Mouse (Mus musculus) common myeloid progenitor, adult 5-6 weeks (primary cell): Measurements from ENCODE around the gene Ice2. TPM values are rescaled to one million over a fixed set of nuclear protein-coding genes. Genes with fewer than 3 reads are reported as not detected.

Experiments
- ATAC-seq: replicated peaks from 2 replicates; pipeline ENCODE4 v1.8.0; 2016; ENCODE audit warnings: low read depth, mild to moderate bottlenecking, moderate TSS enrichment, inconsistent platforms; ENCODE audit not compliant: poor library complexity, severe bottlenecking
- total RNA-seq: library from RNA; stranded (forward); fragments of 200-1000, 187-1606 nt; gene quantifications from 2 replicates; pipeline ENCODE4 v1.2.3, GENCODE M21; 2017

Gene Ice2
- 19.2 and 30.9 TPM in 2 replicates for total RNA-seq

DNA sequence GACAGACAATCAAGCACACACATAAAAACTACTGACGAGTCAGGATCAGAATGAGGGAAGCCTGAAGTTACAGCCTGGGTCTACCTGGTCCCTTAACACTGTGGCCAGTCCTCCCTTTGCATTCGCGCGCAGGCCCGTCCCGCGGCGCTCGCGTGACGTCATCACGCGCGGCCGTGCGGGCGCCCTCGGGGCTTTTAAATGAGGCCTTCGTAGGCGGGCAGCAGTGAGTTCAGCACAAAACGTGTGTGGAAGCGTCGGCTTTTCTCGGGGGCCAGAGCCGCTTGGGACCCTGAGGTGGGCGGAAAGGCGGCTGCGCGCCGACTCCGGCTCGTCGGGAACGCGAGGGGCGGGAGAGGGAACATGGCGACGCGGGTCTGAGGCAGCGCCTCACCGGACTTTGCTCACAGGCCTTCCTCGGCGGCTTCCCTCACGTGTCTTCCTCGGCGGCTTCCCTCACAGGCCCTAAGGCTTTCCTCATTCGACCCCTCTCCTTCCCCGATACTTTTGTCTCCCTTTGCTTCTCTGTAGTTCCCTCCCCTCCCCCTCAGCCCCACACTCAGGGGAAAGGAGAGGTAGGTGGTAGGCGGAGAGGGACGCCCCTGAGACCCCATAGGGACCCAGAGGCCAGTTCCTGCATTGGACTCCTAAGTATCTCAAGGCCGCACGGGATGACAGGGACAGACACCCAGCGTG, at the start of gene Ice2:
Gene Ice2, plus strand, starts transcription at position 147 of the 693 bp plus-strand sequence.
- peak; percentile 80 for ATAC-seq

DNA sequence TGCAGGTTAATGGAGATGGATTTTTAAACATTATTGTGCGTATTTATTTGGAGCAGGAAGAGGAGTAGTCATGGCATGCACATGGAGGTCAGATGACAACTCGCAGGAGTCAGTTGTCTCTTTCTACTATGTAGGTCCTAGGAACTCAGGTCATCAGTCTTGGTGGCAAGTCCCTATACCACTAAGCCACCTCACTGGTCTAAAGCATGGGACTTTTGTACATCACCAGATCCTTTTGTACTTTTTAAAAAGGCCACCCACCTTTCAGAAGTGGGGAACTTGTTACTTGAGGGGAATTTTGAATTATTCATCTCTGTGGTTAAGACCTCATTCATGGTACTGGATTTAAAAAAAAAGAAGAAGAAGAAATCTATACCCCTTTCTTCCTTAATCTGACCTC, 48.2 kb upstream of the Ice2 start:
- ATAC-seq = no peak

DNA sequence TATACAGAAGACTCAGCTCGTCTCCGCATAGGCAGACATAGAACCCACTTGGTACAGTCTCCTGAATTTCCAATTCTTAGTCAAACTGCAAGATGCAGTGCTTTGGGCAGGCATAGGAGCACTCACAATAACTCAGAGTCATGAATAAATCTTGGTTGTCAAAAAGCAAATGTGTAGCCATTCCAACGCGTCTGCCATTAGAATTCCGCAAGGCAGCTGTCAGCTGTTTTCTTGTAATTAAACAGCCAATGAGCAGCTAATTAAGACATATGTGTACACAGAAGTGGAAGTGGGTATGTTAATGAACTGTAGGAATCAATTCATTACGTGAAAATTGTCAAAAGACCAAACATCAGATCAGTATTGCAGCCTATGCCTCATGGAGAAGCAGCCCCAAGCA, 43.5 kb upstream of the Ice2 start:
- ATAC-seq = no peak

GRCm38 (mm10) chr9:69357834-69358233, 39.9 kb upstream of the Ice2 start:
- peak; percentile 90 for ATAC-seq

- no peak for ATAC-seq
These were observed 38.9 kb upstream of the Ice2 start for GRCm38 (mm10) chr9:69358797-69359196.

DNA sequence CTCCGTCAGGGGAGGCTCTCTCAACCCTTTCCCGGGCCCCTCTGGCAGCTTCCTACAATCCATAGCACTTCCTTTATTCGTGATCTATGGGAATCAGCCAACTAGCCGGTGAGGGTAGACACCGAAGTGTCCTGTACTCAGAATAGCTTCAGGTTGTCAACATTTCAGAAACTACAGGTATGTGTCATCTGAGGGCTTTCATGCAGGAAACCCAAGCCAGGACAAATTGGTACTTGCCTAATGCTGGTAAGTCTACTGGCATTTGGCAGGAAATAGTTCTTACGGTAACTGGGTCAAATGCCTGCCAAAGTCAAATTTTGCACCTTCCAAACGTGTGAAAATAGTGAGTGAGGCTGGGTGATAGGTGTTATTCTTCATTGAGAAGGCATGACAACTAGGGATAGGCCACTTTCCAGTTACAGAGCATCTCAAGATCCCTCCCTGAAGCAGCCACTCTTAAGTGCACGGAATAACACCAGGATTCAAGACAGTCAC, 35.7 kb upstream of the Ice2 start:
- ATAC-seq = no peak

- ATAC-seq = no peak
These were observed 34.9 kb upstream of the Ice2 start for GRCm38 (mm10) chr9:69362766-69363165.

DNA sequence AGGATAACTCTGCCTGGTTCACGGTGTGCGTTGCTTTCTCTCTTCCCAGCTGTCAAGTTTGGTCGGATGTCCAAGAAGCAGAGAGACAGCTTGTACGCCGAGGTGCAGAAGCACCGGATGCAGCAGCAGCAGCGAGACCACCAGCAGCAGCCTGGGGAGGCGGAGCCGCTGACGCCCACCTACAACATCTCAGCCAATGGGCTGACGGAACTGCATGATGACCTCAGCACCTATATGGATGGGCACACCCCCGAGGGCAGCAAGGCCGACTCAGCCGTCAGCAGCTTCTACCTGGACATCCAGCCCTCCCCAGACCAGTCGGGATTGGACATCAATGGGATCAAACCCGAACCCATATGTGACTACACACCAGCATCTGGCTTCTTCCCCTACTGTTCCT, 33.6 kb upstream of the Ice2 start:
- no peak for ATAC-seq

DNA sequence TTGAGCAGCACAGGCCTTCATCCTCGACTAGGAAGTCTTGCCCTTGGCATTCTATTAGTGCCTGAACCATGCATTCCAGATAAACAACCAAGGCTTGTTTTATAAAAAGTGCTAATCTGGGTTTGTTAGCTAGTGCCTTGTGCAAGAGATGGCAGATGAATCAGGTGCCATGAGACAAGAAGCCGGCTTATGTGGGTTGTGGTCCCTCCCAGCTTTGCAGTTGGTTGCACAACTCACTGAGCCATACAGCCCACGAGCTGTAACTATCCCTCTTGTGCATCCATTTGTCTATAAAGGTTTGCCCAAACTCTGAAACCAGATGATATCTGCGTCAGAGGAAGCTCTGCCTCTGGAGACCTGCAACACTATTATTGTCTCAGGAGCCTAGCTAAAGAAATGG, 30.7 kb upstream of the Ice2 start:
- no peak for ATAC-seq

- ATAC-seq = peak; percentile 97
These were observed 29.6 kb upstream of the Ice2 start for GRCm38 (mm10) chr9:69368071-69368470.

DNA sequence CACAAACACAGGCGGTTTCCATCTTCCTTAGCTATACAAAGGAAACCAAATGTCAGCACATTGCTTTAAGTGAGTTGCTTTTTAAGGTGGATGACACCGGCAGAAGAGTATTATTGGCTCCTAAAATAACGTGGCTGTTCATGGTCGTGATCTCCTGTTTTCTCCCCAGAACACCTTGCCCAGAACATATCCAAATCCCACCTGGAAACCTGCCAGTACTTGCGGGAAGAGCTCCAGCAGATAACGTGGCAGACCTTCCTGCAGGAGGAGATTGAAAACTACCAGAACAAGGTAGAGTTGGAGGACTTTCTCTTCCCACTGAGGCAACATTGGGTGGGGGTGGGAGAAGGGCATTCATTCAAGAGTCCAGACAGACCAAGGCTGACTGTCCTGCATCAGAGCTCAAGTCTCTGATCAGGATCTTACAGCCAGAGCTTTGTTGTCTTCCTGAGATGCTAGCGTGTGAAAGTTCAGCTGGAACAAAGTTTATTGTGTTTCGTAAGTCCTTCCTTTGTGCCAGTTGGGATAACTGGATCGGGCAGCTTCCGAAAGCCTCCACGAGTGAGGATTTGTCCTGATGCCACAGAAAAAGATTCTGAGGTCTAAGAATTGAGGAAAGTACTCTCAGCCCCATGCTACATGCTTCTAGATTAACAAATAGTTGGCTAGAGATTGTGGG, 26.5 kb upstream of the Ice2 start:
- no peak for ATAC-seq

- no peak for ATAC-seq
These were observed 24.8 kb upstream of the Ice2 start for GRCm38 (mm10) chr9:69372871-69373270.

DNA sequence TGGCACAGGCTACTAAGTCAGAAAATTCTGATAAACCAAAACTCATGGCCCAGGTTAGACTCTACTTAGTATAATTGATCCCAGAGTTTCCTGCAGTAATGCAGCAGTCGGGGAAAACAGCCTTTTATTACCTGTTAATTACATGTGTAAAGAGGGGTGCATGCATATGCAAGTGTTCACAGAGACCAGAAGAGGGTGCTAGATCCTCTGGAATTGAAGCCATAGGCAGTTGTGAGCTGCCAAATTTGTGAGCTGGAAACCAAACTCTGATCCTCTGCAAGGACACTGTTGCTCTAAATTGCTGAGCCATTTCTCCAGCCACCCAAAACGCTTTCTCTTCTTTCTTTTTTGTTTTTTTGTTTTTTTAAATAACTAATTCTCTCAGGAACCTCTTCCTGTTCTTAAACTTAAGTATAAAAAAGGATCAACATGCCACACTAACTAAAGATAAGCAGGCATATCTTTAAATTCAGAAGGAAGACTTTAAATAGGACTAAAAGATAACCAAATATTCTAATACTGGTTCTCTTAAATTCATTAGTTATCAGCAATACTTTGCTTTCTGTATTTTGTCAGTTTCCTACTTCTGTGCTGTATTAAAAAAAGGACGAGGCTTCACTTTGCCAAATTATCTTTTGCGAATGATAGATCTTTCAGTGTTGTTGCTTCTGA, 20.6 kb upstream of the Ice2 start:
- ATAC-seq = peak; percentile 58; the same call in 1 of the 2 replicates

GRCm38 (mm10) chr9:69377654-69378045, 20.1 kb upstream of the Ice2 start:
- no peak for ATAC-seq

DNA sequence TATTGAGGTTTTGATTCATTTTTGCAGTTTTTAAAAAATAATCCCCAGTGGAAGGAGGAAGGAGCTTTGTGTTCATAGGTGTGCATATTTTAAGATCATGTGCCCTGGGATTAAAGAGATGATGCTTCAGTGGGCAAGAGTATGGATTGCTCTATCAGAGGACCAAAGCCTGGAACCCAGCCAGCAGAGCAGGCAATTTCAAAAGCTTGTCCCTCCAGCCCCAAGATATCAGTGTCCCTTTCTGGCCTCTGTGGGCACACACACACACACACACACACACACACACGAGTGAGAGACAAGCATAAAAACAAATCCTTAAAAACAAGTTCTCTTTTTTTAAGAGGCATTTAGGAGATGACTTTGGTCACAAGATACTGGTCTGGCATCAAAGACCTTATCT, 17.2 kb upstream of the Ice2 start:
- ATAC-seq = no peak

- ATAC-seq = no peak
These were observed 16.0 kb upstream of the Ice2 start for GRCm38 (mm10) chr9:69381741-69382140.

GRCm38 (mm10) chr9:69384475-69384874, 13.2 kb upstream of the Ice2 start:
- no peak for ATAC-seq

DNA sequence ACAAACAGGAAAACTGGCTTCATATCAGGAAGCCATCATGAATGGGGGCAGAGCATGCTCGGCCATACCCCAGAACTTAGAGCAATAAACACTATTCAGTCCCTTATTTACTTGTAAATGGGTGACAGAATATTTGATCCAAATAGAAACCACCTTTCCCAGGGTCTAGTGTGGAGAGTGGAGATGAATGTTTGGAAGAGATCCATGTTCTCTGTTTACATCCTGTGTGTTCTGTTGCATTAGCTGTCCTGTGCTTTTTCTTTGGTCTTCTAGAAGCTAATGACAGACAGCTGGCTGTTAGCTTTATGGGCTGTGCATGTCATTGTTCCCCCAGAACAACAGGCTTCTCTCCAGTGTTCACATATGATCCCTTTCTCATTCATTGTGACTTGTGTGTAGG, 12.8 kb upstream of the Ice2 start:
- ATAC-seq = no peak

DNA sequence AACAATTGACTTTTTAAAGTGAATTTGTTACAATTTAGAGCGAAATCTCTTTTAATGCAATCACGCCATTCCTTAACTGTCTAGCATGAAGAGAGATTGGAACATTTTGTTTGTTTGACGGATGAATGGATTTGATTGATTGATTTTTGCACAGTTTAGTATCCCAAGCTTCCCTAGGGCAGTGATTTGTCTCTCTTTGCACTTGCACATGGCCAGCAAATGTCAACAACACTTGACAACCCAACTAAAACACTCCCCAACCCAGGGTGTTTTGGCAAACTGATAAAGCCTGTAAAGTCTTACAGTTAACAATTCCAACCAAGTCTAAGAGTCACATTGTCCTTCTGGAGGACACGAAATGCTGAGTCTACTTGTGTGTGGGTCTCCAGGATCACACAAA, 10.4 kb upstream of the Ice2 start:
- ATAC-seq = no peak

DNA sequence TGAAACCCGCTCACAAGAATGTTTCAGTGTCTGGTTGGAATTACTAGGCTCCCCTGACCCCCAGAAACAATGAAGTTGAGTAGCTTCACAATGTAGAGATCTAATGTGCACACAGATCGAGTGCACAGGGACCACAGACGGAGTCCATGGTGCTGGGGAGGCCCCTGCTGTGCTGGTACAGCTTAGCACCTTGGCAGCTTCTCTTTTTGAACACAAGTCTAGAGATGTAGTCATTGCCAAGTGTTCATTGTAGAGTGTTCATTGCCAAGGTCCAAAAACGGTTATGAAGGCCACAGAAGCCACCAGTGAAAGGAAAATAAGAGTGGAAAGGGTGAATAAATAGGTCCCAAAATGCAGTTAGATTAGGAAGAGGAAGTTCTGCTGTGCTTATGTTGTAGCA, 7.1 kb upstream of the Ice2 start:
- ATAC-seq = no peak

GRCm38 (mm10) chr9:69394234-69394633, 3.5 kb upstream of the Ice2 start:
- no peak for ATAC-seq
